Mouse (Mus musculus) olfactory bulb, adult 2 months (tissue): ENCODE results near the gene Inhbe.

Source experiments
- CTCF ChIP-seq: fragments of 200-500 bp; IDR thresholded peaks from 2 replicates; pipeline ENCODE4 v1.5.1; 2012; ENCODE audit warnings: low read depth, mild to moderate bottlenecking, low read length, moderate library complexity; ENCODE audit not compliant: insufficient read depth
- POLR2A ChIP-seq: fragments of 200-500 bp; IDR thresholded peaks from 2 replicates; pipeline ENCODE4 v1.6.1; 2012; ENCODE audit warnings: mild to moderate bottlenecking, low read depth, low read length, moderate library complexity; ENCODE audit not compliant: insufficient read depth

- TF ChIP-seq POLR2A (no peak), CTCF (no peak)
These were observed 12.9 kb downstream of the Inhbe start for GRCm38 (mm10) chr10:127341360-127341690.
